Mouse (Mus musculus) G1E (cell line): ENCODE measurements around the gene Mctp1.
A peak's percentile ranks its signal among the peaks of the same experiment; 100 is the strongest.

Experiments used
- CTCF ChIP-seq: IDR thresholded peaks from 2 replicates; pipeline ENCODE4 v1.5.1; 2012; ENCODE audit warnings: low read depth, low read length, inconsistent platforms, mixed read lengths
- GATA1 ChIP-seq: IDR thresholded peaks from 2 replicates; pipeline ENCODE4 v1.6.1; 2012; ENCODE audit warnings: borderline replicate concordance, low read length, inconsistent platforms, mixed read lengths
- GATA2 ChIP-seq: IDR thresholded peaks from 2 replicates; pipeline ENCODE4 v1.6.1; 2012; ENCODE audit warnings: low read depth, low read length, inconsistent platforms, borderline replicate concordance
- POLR2AphosphoS5 ChIP-seq: IDR thresholded peaks from 2 replicates; pipeline ENCODE4 v1.6.1; 2012; ENCODE audit warnings: low read depth, low read length, inconsistent platforms; ENCODE audit not compliant: insufficient replicate concordance
- TAL1 ChIP-seq: conservative IDR thresholded peaks from 2 replicates; pipeline ENCODE4 v1.6.1; 2012; ENCODE audit warnings: low read depth, low read length, inconsistent platforms, mixed read lengths

GRCm38 (mm10) chr13:76421075-76421474 is 36.7 kb downstream of the Mctp1 start:
- TF ChIP-seq CTCF (no peak), GATA1 (no peak), TAL1 (peak; percentile 93), POLR2AphosphoS5 (no peak), GATA2 (no peak)
